Mouse (Mus musculus): Measurements from ENCODE around the gene Ifrd2.

DNA sequence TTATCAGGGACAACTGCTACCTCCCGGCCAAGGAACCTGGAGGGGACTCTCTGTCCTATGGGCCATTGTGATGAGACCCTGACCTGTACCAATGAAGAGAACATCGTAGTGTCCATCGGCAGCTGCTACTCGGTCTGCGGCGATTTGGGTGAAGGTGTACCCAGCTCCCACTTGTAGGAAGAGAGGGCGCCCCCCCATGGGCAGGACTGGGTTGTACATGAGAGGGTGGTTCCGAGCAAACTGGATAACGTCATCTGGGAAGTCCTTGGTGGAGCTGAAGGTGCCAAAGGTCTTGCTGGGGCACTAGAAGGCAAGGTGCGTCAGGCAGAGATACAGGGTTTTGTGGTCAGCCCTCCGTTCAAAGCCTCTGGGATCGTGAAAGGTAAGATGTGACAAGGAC, 13.3 kb downstream of the Ifrd2 start:
- TF ChIP-seq NELFE (IDR thresholded peaks at IDR 0.05; ENCODE audit: low read depth, low read length) (no peak), BHLHE40 (IDR thresholded peaks at IDR 0.05; ENCODE audit: borderline replicate concordance, low read depth, low read length) (no peak), POLR2A (IDR thresholded peaks at IDR 0.05; ENCODE audit: control insufficient read depth in 1 of 2, insufficient read depth in 1 of 2, low read depth in 1 of 2, low read length in 2 of 2, poor library complexity in 1 of 2) (no peak), CHD2 (IDR thresholded peaks at IDR 0.05; ENCODE audit: low read length) (no peak), CTCF (IDR thresholded peaks at IDR 0.05 in 2 of 3, conservative IDR thresholded peaks at IDR 0.05 in 1 of 3; ENCODE audit: control insufficient read depth in 1 of 3, insufficient read depth in 1 of 3, low read depth in 2 of 3, low read length in 3 of 3, poor library complexity in 1 of 3, severe bottlenecking in 1 of 3) (peak; percentile 41 to 56 (median 41)), ZKSCAN1 (IDR thresholded peaks at IDR 0.05; ENCODE audit: low read depth, low read length) (no peak), GATA1 (IDR thresholded peaks at IDR 0.05; ENCODE audit: low read depth, low read length) (no peak)

Data from MEL (cell line).